Mouse (Mus musculus): ENCODE results near the gene Notch1. TPM values are rescaled to one million over a fixed set of nuclear protein-coding genes. Genes with fewer than 3 reads are reported as not detected.

The Notch1 gene
- total RNA-seq, 2 experiments from 2014 or later: 27.5 to 32.3 TPM

DNA sequence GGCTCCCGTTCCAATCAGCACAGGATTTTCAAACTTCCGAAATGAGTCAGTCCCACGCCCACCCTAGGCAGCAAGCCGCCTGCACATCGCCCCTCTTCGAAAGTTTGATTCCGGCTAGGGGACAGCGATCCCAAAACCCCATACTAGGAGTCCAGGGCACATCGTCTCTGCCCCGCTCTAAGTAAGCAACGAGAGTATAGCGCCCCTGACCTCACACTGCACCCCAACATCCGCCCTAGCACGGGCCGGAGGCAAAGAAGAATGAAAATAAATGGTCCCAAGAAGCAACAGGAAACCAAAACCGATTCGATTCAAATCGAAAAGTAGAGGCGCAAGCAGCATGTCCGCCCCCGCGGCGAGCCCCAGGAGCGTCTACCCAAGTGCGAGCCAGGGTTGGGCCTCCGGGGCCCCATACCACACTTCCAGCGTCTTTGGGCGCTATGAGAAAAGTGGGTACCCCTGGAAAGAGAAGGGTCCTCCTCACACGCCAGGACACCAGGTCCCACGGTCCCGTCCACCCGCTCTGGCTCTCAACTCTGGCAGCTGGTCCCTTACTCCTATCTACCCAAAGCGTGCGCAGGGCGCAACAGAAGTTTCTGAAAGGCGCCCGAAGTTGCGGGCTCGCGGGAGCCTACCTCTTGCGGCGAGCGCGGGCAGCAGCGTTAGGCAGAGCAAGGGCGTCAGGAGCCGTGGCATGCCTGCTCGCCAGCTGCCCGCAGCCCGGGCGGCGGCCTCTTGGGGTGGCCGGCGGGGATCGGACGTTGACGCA, 13.4 kb downstream of the Notch1 start:
- no peak for DNase-seq (ENCODE audit: low spot score)
- intact Hi-C loops (cut with DNase I): loop anchor here (2.0 kb wide), 1 partner anchor 26 kb away; no protein-coding TSS in a partner anchor

DNA sequence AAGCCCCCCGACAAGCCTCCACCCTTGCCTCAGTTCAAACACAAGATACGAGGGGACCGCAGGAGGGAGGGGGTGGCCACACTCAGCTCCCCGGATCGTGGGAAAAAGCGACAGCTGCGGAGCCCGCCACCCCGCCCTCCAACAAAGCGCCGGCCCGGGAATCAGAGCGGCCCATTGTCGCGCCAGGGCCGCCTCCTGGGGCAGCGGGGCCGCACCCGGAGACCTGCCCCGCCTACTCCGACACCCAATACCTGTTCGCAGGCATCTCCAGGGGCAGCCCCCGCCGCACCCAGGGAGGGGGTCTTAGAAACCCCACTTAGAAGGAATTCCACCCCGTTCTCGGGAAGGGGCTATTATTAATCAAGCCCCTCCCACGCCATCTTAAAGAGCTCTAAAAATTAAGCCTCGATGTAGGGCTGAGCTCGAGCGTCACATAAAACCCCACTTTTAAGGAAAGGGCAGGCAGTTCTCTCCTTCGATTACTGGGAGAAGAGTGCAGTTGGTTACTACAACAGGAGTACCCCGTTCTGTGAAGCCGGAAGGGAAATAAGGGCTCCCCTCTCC, 14.1 kb downstream of the Notch1 start:
- peak; percentile 63 for DNase-seq (ENCODE audit: low spot score)
- intact Hi-C loops (cut with DNase I): loop anchor here (2.0 kb wide), 1 partner anchor 26 kb away; no protein-coding TSS in a partner anchor

DNA sequence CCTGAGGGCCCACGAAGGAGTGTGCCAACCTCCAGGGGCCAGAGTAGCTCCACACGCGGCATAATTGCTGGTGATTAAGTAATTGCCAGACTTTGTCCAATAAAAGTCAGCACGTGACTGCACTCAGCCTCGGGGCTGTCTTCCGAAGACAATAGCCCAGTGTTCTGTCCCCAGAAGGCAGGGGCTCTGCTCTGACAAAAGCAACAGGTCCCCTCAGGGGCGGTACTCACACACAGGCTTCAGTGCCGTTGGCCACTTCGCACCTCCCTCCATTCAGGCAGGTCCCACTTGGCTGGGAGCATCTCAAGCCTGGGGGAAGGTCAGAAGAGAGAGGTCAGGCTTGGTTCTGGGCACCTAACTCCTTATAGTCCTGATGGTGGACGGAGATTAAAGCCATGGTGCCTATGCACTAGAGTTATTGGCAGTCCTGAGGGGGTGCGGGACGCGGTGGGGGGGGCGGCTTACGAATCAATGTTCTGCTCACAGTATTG, 14.8 kb downstream of the Notch1 start:
- intact Hi-C loops (cut with DNase I): loop anchor here (2.0 kb wide), 1 partner anchor 25 kb away; no protein-coding TSS in a partner anchor
- DNase-seq (ENCODE audit: low spot score): no peak

DNA sequence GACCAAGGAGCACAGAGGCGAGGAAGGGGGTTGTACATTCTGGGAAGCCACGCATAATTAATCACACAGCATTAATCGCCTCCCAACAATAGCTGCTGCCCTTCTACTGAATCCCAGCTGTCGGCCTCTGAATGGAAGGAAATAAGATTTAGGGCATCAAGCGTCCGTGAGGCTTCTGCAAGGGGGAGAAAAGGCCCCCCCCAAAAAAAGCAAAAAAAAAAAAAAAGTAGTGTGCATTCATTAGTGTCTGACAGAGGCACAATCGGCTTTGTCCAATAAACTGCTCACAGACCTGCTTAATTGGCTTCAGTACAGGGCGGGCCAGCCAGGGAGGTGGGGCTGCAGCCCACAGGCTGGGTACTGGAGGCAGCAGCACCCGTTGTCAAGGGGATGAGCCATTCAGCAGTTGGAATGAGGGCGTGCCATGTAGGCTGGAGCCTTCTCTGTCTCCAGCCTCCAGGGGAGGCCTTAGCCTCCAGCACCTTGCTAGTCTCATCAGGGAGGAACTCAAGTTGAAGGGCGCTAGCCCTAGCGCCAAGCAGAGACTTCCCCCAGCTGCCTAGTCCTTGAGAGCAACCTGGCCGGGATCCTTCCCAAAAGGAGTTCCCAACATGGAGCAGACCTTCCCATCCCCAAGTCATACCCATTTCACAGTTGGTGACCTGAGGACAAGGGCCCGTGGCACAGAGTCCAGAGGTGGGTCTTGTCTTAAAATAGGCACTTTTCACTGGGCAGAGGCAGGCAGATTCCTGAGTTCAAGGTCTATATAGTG, 15.7 kb downstream of the Notch1 start:
- intact Hi-C loops (cut with DNase I): no loop called here
- DNase-seq (ENCODE audit: low spot score): no peak

DNA sequence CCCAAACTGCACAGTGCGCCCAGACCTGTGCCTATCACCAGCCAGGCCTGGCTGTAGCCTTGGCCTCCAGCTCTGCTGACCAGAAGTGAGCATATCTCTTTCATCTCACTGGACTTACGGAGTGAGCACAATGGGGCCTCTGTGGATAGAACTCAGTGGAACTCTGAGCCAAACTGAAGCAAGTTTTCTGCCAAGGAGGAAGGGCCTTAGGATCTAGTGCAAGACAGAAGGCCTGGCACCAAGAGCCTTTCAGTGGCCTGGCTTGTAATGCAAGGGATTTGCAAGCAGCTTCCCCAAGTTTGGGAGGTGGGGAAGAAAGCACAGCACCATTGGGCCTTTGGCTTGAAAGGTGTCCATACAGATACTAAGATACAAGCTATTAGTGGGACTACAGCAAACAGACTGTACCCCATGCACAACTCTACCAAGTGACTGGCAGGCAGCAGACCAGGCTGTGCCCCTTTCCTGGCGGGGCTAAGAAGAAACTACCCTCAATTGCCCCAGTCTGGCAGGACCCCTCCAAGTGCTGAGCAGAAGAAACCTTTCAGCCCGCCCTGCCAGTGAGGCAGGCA, 16.4 kb downstream of the Notch1 start:
- intact Hi-C loops (cut with DNase I): no loop called here
- no peak for DNase-seq (ENCODE audit: low spot score)

DNA sequence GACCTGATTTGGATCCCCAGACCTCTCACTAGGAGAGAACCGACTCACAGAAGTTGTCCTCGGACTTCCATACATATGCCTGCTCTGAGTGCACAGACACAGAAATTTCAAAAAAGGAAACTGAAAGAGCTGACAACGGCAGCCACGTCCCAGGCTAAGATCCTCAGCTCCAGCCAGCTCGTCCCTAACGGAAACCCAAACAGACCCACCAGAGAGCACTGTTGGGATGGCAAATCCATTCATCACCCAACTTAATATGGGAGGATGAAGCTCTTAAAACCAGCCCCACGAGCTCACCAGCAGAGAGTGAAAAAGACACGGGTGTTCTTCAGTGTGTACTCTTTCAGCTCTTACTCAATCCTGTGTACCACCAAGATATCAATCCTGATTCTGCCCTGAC, 17.8 kb downstream of the Notch1 start:
- intact Hi-C loops (cut with DNase I): no loop called here
- DNase-seq (ENCODE audit: low spot score): no peak

DNA sequence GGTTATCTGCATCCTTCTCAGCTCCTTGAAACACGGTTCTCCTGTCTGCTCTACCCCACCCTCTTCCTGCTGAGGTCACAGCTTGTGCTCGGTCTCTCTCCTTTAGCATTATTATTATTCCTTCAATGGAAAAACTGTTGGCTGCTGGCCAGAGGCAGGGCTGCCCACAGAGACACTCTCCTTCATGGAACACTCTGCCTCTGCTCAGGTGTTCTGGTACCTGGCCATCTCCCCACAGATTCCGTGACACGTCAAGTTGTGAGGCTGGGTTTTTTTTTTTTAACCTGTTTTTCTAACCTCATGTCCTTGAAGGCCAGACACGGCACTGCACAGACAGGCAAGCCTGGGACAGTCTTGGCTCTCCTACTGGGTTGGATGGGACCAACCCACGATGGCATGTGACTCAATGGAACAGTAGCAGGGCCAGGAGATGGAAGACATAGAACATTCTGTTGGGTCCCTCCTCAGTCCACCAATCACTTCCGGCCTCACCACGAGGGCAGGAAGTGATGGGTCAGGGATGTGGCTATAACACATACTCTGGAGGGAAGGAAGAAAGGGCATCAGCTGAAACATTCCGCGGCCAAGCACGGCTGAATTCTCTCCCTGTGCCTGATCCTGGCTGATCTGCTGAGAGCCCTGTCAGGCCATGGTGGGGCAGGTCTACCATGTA, 18.5 kb downstream of the Notch1 start:
- no peak for DNase-seq (ENCODE audit: low spot score)
- intact Hi-C loops (cut with DNase I): no loop called here

DNA sequence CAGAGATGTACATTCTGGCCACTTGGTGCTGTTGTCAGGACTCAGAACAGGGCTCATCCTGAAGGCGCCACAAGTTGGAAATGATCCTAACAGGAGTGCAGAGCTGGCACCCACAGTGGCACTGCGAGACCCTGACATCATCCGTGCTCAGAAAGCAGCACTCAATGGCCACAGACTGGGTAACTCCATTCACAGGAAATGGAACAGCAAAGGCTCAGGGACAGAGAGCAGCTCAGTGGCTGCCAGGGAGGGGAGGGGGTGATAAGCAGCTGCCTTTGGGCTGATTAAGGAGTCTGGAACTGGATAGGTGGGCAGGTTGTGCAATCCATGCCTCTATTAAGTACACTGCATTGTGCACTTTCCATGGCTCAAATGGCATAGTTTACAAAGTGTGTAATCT, 20.0 kb downstream of the Notch1 start:
- intact Hi-C loops (cut with DNase I): no loop called here
- DNase-seq (ENCODE audit: low spot score): no peak

DNA sequence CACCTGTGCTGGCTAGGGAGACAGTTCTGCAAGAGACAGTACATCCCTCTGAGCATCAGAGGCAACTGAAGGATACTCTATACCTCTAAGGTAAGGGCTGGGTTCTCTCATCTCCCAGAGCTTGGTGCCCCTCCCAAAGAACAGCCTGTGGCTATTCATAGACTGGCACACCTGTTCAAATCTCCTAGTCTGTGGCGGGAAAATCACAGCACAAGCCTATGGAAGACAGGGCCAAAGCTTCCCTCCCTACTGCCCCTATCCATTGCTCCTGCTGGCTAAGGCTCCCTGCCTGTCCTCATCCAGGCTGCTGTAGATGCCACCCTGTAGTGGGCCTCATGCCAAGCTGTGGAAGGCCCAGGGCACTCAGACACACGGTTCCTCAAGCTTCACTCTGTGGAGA, 20.8 kb downstream of the Notch1 start:
- intact Hi-C loops (cut with DNase I): no loop called here
- DNase-seq (ENCODE audit: low spot score): no peak

DNA sequence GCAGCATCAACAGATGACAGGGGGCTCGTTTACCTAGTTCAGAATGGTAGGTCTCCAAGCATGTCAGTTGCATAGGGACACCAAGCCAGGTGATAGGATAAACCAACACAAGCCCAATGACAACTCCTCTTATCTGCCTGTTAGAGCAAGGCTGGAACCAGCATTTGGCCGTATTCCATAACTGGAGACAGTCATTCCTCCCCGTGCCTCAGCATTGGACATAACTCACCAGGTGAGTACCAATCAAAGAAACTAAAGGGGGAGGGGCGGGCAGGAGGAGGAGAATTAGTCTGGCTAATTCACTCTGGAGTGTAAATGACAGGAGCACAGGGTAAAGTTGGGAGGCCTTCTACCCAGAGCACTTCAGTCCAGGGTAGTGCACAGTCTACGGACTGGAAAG, 21.5 kb downstream of the Notch1 start:
- intact Hi-C loops (cut with DNase I): loop anchor here (5.0 kb wide), 1 partner anchor 52 kb away; no protein-coding TSS in a partner anchor

DNA sequence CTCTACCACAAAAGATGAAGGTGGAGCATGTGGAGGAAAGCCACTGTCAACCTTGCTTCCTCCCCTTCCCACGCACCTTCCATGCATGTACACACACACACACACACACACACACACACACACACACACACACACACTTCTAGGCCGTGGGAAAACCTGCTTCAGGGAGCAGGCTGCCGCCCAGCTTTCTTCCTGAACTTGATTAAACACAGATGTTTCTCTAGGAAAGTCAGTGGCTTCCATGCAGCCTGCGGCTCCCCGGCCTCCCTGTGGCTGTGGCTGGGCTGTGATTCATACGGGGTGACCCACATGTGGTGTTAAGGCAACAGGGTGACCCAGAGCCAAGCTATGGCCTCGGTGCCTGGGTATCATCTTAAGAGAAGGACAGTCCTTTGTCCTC, 22.1 kb downstream of the Notch1 start:
- DNase-seq (ENCODE audit: low spot score): no peak
- intact Hi-C loops (cut with DNase I): loop anchor here (5.0 kb wide), 1 partner anchor 53 kb away; no protein-coding TSS in a partner anchor

More for the DNA sequence above, 21.5 kb downstream of the Notch1 start:
- no peak for DNase-seq (ENCODE audit: low spot score)

DNA sequence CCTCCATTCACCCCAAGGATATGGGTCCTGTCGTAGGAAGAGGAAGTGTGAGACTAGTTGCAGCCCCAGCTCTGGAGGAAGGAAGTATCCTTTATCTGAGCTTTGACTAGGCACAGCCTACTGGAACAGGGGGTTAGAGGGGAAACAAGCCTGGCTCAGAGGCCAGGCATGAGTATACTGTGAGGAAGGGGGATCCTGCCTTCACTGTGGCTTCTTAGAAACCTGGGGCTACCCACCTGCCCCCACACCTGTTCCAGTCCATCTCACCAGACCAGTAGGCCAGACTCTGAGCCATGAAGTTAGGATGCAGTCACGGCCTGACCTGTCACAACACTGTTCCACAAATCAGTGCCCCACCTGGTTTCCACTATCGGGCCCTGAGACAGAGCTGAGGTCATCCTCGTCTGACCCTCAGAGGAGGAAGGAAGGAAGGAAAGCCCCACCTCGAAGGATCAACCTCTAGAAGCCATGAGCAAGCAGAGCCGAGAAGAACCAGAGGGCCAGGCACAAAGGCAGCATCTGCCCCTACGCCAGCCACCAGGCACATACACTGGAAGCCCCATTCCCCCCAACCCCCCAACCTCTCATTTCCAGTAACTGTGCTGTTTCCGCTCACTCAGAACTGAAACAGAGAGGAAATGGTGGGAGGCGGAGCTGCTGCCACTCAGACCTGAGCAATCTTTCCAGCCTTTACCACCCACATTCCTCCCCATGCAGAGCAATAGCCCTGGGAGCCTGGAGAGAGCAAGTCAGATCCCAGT, 23.3 kb downstream of the Notch1 start:
- intact Hi-C loops (cut with DNase I): loop anchor here (1.0 to 5.0 kb wide), 2 partner anchors 18 to 54 kb away; no protein-coding TSS in a partner anchor
- DNase-seq (ENCODE audit: low spot score): no peak

DNA sequence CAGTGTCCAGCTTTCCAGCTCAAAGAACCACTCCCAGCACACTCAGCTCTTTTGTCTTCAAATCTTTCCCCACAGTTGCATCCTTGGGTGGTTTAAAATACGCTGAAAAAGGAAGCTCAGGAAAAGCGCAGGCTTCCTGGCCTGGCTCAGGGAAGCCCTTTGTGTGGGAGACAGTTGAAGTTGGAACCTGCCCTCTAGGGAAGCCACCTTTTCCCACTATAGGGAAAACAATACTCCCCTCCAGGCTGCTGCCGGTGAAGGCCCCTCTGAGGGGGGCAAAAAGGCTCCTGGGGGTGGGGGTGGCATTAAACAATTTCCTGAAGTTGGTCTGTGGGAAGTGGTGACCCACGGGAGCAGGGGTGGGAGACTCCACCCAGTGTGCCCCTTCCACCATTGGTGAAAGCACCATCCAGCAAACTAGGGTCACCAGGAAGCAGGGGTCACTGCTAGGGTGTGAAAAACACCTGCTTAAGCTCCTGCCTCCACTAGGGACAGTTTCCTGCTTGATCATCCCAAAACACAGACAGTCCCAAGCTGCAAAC, 25.6 kb downstream of the Notch1 start:
- DNase-seq (ENCODE audit: low spot score): no peak
- intact Hi-C loops (cut with DNase I): loop anchor here (5.0 kb wide), 1 partner anchor 56 kb away; no protein-coding TSS in a partner anchor

DNA sequence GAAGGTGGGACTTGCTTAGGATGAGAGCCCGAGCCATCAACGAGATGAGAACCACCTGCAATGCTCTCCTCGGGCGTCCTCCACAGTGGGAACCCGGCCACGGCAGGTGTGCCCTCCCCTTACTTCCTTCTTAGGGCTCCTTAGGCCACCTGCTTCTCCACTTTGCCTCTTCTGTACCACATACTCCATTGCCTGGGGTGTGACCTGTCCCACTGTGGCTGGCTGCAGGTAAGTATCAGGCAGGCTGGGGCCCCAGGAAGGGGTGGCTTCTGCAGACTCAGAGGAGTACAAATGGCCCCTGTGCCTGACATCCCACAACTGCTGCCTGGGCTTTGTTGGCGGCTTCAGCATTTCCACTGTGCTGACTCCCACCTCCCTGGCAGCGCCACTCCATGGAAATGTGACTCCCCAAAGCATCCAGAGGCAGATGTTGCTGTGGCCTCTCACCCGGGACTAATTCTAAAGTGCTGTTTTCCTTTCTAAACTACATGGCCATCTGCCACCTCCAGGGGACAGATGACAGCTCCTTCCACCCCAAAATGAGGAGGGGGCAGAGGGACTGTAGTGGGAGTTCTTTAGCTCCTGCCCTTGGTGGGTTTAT, 27.8 kb downstream of the Notch1 start:
- DNase-seq (ENCODE audit: low spot score): no peak
- intact Hi-C loops (cut with DNase I): no loop called here

DNA sequence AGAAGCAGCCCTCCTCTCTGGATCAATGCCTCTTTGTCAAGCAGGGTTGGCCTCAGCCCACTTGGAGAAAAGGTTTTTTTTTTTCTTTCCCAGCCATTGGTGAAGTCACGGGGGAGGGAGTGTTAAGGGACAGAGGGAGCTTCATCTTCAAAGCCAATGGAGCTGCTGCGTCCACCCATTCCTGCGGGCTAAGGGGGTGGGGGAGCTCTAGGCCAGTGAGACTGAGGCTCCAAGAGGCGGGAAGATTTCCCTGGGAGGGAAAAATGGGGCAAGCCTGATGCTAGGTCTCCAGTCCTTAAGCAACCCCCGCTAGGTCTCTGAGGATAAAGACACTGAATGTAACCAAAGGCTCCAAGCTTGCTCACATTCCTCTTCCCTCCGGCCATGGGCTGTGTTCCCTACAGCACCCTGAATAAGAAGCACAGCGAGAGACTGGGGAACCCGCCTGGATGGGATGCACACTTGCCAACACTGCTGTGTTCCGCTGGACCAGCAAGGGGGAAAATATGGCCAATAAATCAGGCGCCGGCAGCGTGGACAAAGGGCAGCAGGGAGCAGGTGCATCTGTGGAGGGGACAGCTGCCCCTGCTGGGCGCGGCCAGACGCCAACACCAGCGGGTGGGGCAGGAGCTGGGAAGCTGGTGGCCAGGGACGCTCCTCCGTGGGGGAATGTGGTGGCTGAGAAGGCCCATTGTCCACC, 29.0 kb downstream of the Notch1 start:
- intact Hi-C loops (cut with DNase I): no loop called here

DNA sequence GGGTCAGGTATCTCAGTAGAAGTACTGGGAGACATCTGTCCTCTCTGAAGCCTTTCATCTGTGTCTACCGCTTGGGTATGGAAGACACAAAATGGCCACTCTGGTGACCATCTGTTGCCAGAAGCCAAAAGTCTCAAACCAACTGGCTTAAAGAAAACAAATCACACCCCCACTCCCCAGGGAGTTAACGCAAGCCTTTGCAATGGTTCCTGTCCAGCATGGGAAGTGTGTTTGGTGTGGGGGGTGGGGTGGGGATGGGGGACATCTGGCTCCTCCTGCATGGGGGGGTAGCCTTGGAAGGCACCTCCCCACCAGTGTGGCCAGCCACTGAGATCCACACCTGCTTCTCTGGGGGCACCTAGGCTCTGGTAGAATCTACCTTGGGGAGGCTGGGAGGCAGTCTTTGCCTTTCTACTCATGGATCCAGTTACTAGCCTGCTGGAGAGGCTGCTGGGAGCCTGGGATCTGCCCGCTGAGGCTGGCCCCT, 29.6 kb downstream of the Notch1 start:
- intact Hi-C loops (cut with DNase I): no loop called here

More for the DNA sequence above, 29.0 kb downstream of the Notch1 start:
- no peak for DNase-seq (ENCODE audit: low spot score)

DNA sequence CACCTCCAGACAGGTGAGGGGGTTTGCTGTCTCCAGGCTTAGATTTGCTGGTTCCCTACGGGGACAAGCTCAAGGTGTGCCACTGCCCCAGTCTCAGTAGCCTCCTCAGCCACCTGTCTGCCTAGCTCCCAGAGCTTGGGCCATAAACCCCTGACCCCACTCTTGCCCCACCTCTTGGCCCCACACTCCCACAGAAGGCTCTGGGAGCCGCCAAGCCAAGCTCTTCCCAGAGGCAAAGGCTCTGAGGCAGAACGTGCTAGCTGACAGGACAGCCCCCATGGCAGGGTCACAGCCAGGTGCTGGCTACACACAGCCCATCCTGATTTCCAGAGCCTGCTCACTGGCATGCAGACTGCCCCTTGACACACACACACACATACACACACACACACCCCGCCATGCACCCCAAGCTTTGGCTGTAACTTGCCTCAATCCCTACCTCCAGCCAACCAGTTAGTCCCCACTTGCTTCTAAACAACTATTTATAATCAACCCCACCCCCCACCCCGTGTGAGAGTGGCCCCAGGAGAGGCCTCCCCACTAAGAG, 30.1 kb downstream of the Notch1 start:
- intact Hi-C loops (cut with DNase I): no loop called here
- DNase-seq (ENCODE audit: low spot score): no peak

More for the DNA sequence above, 29.6 kb downstream of the Notch1 start:
- no peak for DNase-seq (ENCODE audit: low spot score)

Data from heart, postnatal 25 days (tissue).